Mouse (Mus musculus) bone marrow macrophage, adult 2 months (primary cell): Measurements from ENCODE around the gene Rtn1.

Experiments
- CTCF ChIP-seq: IDR thresholded peaks from 2 replicates; pipeline ENCODE4 v1.5.1; 2012; ENCODE audit warnings: low read depth, mild to moderate bottlenecking, low read length, moderate library complexity
- POLR2A ChIP-seq: IDR thresholded peaks from 2 replicates; pipeline ENCODE4 v1.6.1; 2012; ENCODE audit warnings: mild to moderate bottlenecking, low read depth, low read length, borderline replicate concordance

DNA sequence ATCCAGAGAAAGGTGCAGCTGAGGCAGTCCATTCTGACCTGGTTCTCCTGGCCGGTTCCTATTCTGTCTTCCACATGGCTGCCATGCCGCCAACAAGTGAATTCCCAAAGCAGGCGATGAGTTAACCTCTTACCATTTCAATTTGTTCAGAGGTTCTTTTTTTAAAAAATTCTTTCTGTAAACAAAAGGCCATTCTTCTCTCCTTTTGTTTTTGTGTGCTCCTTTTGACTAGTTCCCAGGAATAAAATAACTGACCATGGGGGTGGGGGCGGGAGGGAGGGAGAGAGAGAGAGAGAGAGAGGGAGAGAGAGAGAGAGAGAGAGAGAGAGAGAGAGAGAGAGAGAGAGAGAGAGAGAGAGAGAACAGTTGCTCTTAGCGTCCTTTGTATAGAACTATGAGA, 3.8 kb downstream of the Rtn1 start:
- TF ChIP-seq CTCF, result no peak
- TF ChIP-seq POLR2A, result no peak
